Mouse (Mus musculus) limb, embryonic 12.5 days (tissue): ENCODE data around the gene Ndufs6. TPM values are rescaled to one million over a fixed set of nuclear protein-coding genes. Genes with fewer than 3 reads are reported as not detected.
A peak's percentile ranks its signal among the peaks of the same experiment; 100 is the strongest.

Source experiments
- ATAC-seq: fragments of 200-750 bp; cut with Nextera tagmentation; 2 replicates; pipeline ENCODE4 v1.8.0; 2017; ENCODE audit warnings: low read depth, moderate TSS enrichment; ENCODE audit not compliant: insufficient number of reproducible peaks, insufficient read depth, low FRiP score, low TSS enrichment
- H3K27ac ChIP-seq: fragments of 300-500 bp; sonication (generic); 2 replicates; pipeline ENCODE4 v1.5.1; 2016; ENCODE audit warnings: mild to moderate bottlenecking, moderate library complexity
- H3K27me3 ChIP-seq: fragments of 300-500 bp; sonication (generic); 2 replicates; pipeline ENCODE4 v1.6.1; 2016; ENCODE audit warnings: mild to moderate bottlenecking, moderate library complexity
- H3K36me3 ChIP-seq: fragments of 300-500 bp; sonication (generic); 2 replicates; pipeline ENCODE4 v1.6.1; 2016; ENCODE audit warnings: mild to moderate bottlenecking, moderate library complexity
- H3K4me1 ChIP-seq: fragments of 300-500 bp; sonication (generic); replicated peaks from 2 replicates; pipeline ENCODE4 v1.6.1; 2016
- H3K4me2 ChIP-seq: fragments of 300-500 bp; sonication (generic); 2 replicates; pipeline ENCODE4 v1.6.1; 2016; ENCODE audit warnings: mild to moderate bottlenecking, moderate library complexity
- H3K4me3 ChIP-seq: fragments of 300-500 bp; sonication (generic); replicated peaks from 2 replicates; pipeline ENCODE4 v1.5.1; 2016; ENCODE audit warnings: mild to moderate bottlenecking
- H3K9ac ChIP-seq: fragments of 300-500 bp; sonication (generic); replicated peaks from 2 replicates; pipeline ENCODE4 v1.6.1; 2016; ENCODE audit warnings: mild to moderate bottlenecking, moderate library complexity
- H3K9me3 ChIP-seq: fragments of 300-500 bp; sonication (generic); 2 replicates; pipeline ENCODE4 v1.6.1; 2016; ENCODE audit warnings: mild to moderate bottlenecking, moderate library complexity
- WGBS: fragments of 180-500 bp; shearing (Covaris S2); methylation state at CpG from one replicate; pipeline ENCODE4 v1.1.7; 2016; 5-methylcytosine and 5-hydroxymethylcytosine counted together
- polyA plus RNA-seq: library from polyadenylated mRNA; unstranded; fragments of >200 nt; fragmentation: Nextera tagmentation; extraction: Ambion mirVana; gene quantifications from 2 replicates; pipeline ENCODE4 v1.2.1, GENCODE M21; 2016

Gene Ndufs6
- polyA plus RNA-seq, result 357 and 378 TPM in 2 replicates

DNA sequence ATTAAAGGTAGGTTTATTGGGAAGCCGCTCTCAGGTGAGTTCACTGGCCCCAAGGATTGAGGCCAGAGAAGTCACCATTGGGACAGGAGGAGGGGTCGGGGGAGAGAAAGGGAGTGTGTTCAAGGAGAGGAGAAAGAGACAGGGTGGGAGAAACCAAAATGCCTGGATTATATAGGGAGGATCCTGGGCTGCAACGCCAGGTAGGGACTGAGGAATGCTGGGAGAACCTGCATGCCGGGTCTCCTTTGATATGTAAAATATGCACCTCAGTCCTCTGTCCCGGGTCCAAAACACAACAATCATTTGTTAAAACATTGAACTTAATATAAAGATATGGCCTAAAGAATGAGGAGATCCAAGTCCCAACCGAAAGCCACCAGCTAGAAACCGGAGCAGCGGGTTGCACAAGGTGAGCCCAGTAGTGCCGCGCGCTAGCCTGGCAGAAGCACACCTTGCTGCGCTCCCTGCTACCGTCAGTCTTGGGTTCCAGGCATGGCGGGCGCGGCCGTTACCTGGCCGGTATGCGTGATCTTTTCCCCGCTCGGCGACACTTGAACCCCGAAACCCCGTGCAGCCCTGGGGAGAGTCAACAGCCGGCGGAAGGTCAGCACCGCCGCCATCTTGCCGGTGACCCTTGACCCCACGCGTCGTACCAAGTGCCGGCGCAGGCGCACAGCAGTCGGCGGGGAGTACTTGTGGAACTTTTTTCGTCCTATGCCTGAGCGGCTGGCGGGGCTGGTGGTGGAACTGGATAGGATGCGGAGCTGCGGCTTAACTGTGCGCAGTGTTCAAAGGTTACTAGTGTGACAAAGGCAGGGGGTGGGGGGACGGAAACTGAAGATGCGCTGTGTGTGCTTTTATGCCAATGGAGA lies at the start of gene Ndufs6, which contains the start of gene Mrpl36:
Gene Ndufs6, minus strand, starts transcription at position 716 of the 872 bp plus-strand sequence.
Gene Mrpl36, plus strand, starts transcription at position 687 of the 872 bp plus-strand sequence.
- H3K36me3 ChIP-seq, result peaks cover 35% of the 10 kb centered on the region

GRCm38 (mm10) chr13:73377637-73378036 lies 49.3 kb upstream of the Ndufs6 start:
- H3K4me3 ChIP-seq, result no peak overlapping the region
- H3K36me3 ChIP-seq, result no peaks in the 10 kb centered on the region
- no peaks in the 10 kb centered on the region for H3K9me3 ChIP-seq
- H3K27me3 ChIP-seq, result no peaks in the 10 kb centered on the region
- no peak overlapping the region for H3K27ac ChIP-seq
- H3K4me2 ChIP-seq, result no peak overlapping the region
- no peak for ATAC-seq
- 85% methylated on average over 9 of the region's 9 CpGs for WGBS
- H3K4me1 ChIP-seq, result no peaks in the 10 kb centered on the region
- H3K9ac ChIP-seq, result no peak overlapping the region

More for the DNA sequence above, at the start of gene Ndufs6, which contains the start of gene Mrpl36:
- Histone ChIP-seq H3K4me1 (peaks cover 14% of the 10 kb centered on the region), H3K27ac (peak within 1 kb of the TSS; percentile 72), H3K27me3 (no peaks in the 10 kb centered on the region), H3K9me3 (no peaks in the 10 kb centered on the region), H3K9ac (peak within 1 kb of the TSS; percentile 72), H3K4me2 (peak within 1 kb of the TSS; percentile 75), H3K4me3 (peak within 1 kb of the TSS; percentile 75)
- WGBS, result 2% methylated on average over 45 of the region's 45 CpGs
- ATAC-seq, result peak; percentile 83

GRCm38 (mm10) chr13:73374612-73375011 lies 46.3 kb upstream of the Ndufs6 start:
- Histone ChIP-seq H3K27me3 (no peaks in the 10 kb centered on the region), H3K4me3 (no peak overlapping the region), H3K9ac (no peak overlapping the region), H3K36me3 (no peaks in the 10 kb centered on the region), H3K4me2 (no peak overlapping the region), H3K9me3 (no peaks in the 10 kb centered on the region), H3K27ac (no peak overlapping the region), H3K4me1 (no peaks in the 10 kb centered on the region)
- ATAC-seq, result no peak
- WGBS, result 71% methylated on average over 2 of the region's 2 CpGs

- H3K4me1 ChIP-seq, result no peaks in the 10 kb centered on the region
- no peak for ATAC-seq
- H3K27me3 ChIP-seq, result no peaks in the 10 kb centered on the region
- H3K9ac ChIP-seq, result no peak overlapping the region
- WGBS, result 86% methylated on average over 4 of the region's 4 CpGs
- no peaks in the 10 kb centered on the region for H3K36me3 ChIP-seq
- no peak overlapping the region for H3K4me3 ChIP-seq
- H3K9me3 ChIP-seq, result no peaks in the 10 kb centered on the region
- no peak overlapping the region for H3K27ac ChIP-seq
- no peak overlapping the region for H3K4me2 ChIP-seq
Observed at GRCm38 (mm10) chr13:73373367-73373766, 45.0 kb upstream of the Ndufs6 start.

GRCm38 (mm10) chr13:73357106-73357505 lies 28.8 kb upstream of the Ndufs6 start:
- Histone ChIP-seq H3K27ac (no peak overlapping the region), H3K27me3 (0 out of 2 replicates have a peak, but pooled peaks cover 7% of the 10 kb centered on the region), H3K4me2 (no peak overlapping the region), H3K9ac (no peak overlapping the region), H3K36me3 (no peaks in the 10 kb centered on the region), H3K9me3 (no peaks in the 10 kb centered on the region), H3K4me3 (no peak overlapping the region), H3K4me1 (no peaks in the 10 kb centered on the region)
- no peak for ATAC-seq
- whole genome bisulfite sequencing, result 83% methylated on average over 3 of the region's 3 CpGs

- H3K9ac ChIP-seq, result no peak overlapping the region
- H3K9me3 ChIP-seq, result no peaks in the 10 kb centered on the region
- no peak overlapping the region for H3K4me2 ChIP-seq
- H3K27ac ChIP-seq, result no peak overlapping the region
- no peaks in the 10 kb centered on the region for H3K4me1 ChIP-seq
- no peak for ATAC-seq
- H3K27me3 ChIP-seq, result 0 out of 2 replicates have a peak, but pooled peaks cover 7% of the 10 kb centered on the region
- H3K36me3 ChIP-seq, result no peaks in the 10 kb centered on the region
- H3K4me3 ChIP-seq, result no peak overlapping the region
Observed at GRCm38 (mm10) chr13:73352491-73352890, 24.1 kb upstream of the Ndufs6 start.

- ATAC-seq, result no peak
- WGBS, result 68% methylated on average over 3 of the region's 3 CpGs
- Histone ChIP-seq H3K4me3 (no peak overlapping the region), H3K27ac (no peak overlapping the region), H3K27me3 (0 out of 2 replicates have a peak, but pooled peaks cover 7% of the 10 kb centered on the region), H3K9ac (no peak overlapping the region), H3K9me3 (no peaks in the 10 kb centered on the region), H3K4me1 (no peaks in the 10 kb centered on the region), H3K4me2 (no peak overlapping the region), H3K36me3 (no peaks in the 10 kb centered on the region)
Observed at GRCm38 (mm10) chr13:73351910-73352309, 23.6 kb upstream of the Ndufs6 start.

- no peaks in the 10 kb centered on the region for H3K9me3 ChIP-seq
- no peaks in the 10 kb centered on the region for H3K36me3 ChIP-seq
- no peak overlapping the region for H3K4me3 ChIP-seq
- no peak overlapping the region for H3K4me2 ChIP-seq
- no peaks in the 10 kb centered on the region for H3K4me1 ChIP-seq
- ATAC-seq, result no peak
- H3K27ac ChIP-seq, result no peak overlapping the region
- no peak overlapping the region for H3K9ac ChIP-seq
- 0 out of 2 replicates have a peak, but pooled peaks cover 7% of the 10 kb centered on the region for H3K27me3 ChIP-seq
- WGBS, result 89% methylated on average over 9 of the region's 9 CpGs
Observed at GRCm38 (mm10) chr13:73350741-73351140, 22.4 kb upstream of the Ndufs6 start.

- no peaks in the 10 kb centered on the region for H3K4me1 ChIP-seq
- H3K27ac ChIP-seq, result no peak overlapping the region
- WGBS, result 78% methylated on average over 7 of the region's 7 CpGs
- H3K9ac ChIP-seq, result no peak overlapping the region
- no peak for ATAC-seq
- no peak overlapping the region for H3K4me2 ChIP-seq
- H3K9me3 ChIP-seq, result no peaks in the 10 kb centered on the region
- H3K27me3 ChIP-seq, result peaks cover 2% of the 10 kb centered on the region; the same call in 1 of the 2 replicates
- no peaks in the 10 kb centered on the region for H3K36me3 ChIP-seq
- H3K4me3 ChIP-seq, result no peak overlapping the region
Observed at GRCm38 (mm10) chr13:73347922-73348650, 19.7 kb upstream of the Ndufs6 start.

GRCm38 (mm10) chr13:73347171-73347570 lies 18.8 kb upstream of the Ndufs6 start:
- no peak overlapping the region for H3K4me2 ChIP-seq
- no peaks in the 10 kb centered on the region for H3K9me3 ChIP-seq
- H3K36me3 ChIP-seq, result no peaks in the 10 kb centered on the region
- H3K27ac ChIP-seq, result no peak overlapping the region
- H3K9ac ChIP-seq, result no peak overlapping the region
- no peak for ATAC-seq
- 66% methylated on average over 3 of the region's 3 CpGs for WGBS
- H3K27me3 ChIP-seq, result no peaks in the 10 kb centered on the region; the same call in 1 of the 2 replicates
- no peak overlapping the region for H3K4me3 ChIP-seq
- no peaks in the 10 kb centered on the region for H3K4me1 ChIP-seq

GRCm38 (mm10) chr13:73346743-73347142 lies 18.4 kb upstream of the Ndufs6 start:
- Histone ChIP-seq H3K9me3 (no peaks in the 10 kb centered on the region), H3K36me3 (no peaks in the 10 kb centered on the region), H3K27me3 (no peaks in the 10 kb centered on the region; the same call in 1 of the 2 replicates), H3K9ac (no peak overlapping the region), H3K4me3 (no peak overlapping the region), H3K27ac (no peak overlapping the region), H3K4me2 (no peak overlapping the region), H3K4me1 (0 out of 2 replicates have a peak, but pooled peaks cover 1% of the 10 kb centered on the region)
- 77% methylated on average over 4 of the region's 4 CpGs for WGBS
- no peak for ATAC-seq
